Mouse (Mus musculus) right cerebral cortex, postnatal 25 days (tissue): ENCODE data around the gene Rptor.

Experiments
- DNase-seq: peaks from one replicate; pipeline ENCODE4 v3.0.0; 2022

The Rptor gene

GRCm38 (mm10) chr11:119788919-119789713 is 186.4 kb downstream of the Rptor start:
- DNase-seq = no peak

- no peak for DNase-seq
Measured at GRCm38 (mm10) chr11:119791923-119792564, 189.3 kb downstream of the Rptor start.

GRCm38 (mm10) chr11:119793378-119793777 is 190.7 kb downstream of the Rptor start:
- no peak for DNase-seq

GRCm38 (mm10) chr11:119794020-119794419 is 191.3 kb downstream of the Rptor start:
- DNase-seq = no peak

- peak; percentile 60 for DNase-seq
Measured at GRCm38 (mm10) chr11:119794671-119795070, 192.0 kb downstream of the Rptor start.

GRCm38 (mm10) chr11:119796406-119796805 is 193.7 kb downstream of the Rptor start:
- peak; percentile 73 for DNase-seq

GRCm38 (mm10) chr11:119796846-119797245 is 194.1 kb downstream of the Rptor start:
- no peak for DNase-seq

GRCm38 (mm10) chr11:119799536-119799935 is 196.8 kb downstream of the Rptor start:
- no peak for DNase-seq

GRCm38 (mm10) chr11:119801855-119802254 is 199.2 kb downstream of the Rptor start:
- no peak for DNase-seq

- no peak for DNase-seq
Measured at GRCm38 (mm10) chr11:119802947-119803346, 200.2 kb downstream of the Rptor start.

GRCm38 (mm10) chr11:119804392-119804791 is 201.7 kb downstream of the Rptor start:
- DNase-seq = no peak

- no peak for DNase-seq
Measured at GRCm38 (mm10) chr11:119805112-119805750, 202.5 kb downstream of the Rptor start.

GRCm38 (mm10) chr11:119806539-119806938 is 203.8 kb downstream of the Rptor start:
- DNase-seq = no peak

GRCm38 (mm10) chr11:119807431-119808031 is 204.8 kb downstream of the Rptor start:
- DNase-seq = no peak

GRCm38 (mm10) chr11:119808647-119809280 is 206.1 kb downstream of the Rptor start:
- no peak for DNase-seq

GRCm38 (mm10) chr11:119809309-119809708 is 206.6 kb downstream of the Rptor start:
- no peak for DNase-seq

- peak; percentile 63 for DNase-seq
Measured at GRCm38 (mm10) chr11:119811022-119811421, 208.3 kb downstream of the Rptor start.

- DNase-seq = no peak
Measured at GRCm38 (mm10) chr11:119811598-119811997, 208.9 kb downstream of the Rptor start.

GRCm38 (mm10) chr11:119812093-119812492 is 209.4 kb downstream of the Rptor start:
- DNase-seq = no peak

GRCm38 (mm10) chr11:119814035-119814558 is 211.4 kb downstream of the Rptor start:
- DNase-seq = no peak

GRCm38 (mm10) chr11:119816798-119817361 is 214.2 kb downstream of the Rptor start:
- no peak for DNase-seq

- DNase-seq = no peak
Measured at GRCm38 (mm10) chr11:119817362-119817837, 214.7 kb downstream of the Rptor start.
